Mouse (Mus musculus): ENCODE results near the gene Dmrt1. TPM values are rescaled to one million over a fixed set of nuclear protein-coding genes. Genes with fewer than 3 reads are reported as not detected.

Gene Dmrt1
- polyA plus RNA-seq, 1 experiment from 2014 or later: 0.10 TPM

GRCm38 (mm10) chr19:25574981-25575814 lies 69.8 kb downstream of the Dmrt1 start:
- H3K27me3 ChIP-seq: peaks cover 40% of the 10 kb centered on the region
- WGBS: 7% methylated on average over 17 of the region's 17 CpGs
- H3K9me3 ChIP-seq: no peaks in the 10 kb centered on the region
- no peak overlapping the region for H3K27ac ChIP-seq
- no peak overlapping the region for H3K9ac ChIP-seq
- H3K4me1 ChIP-seq: no peaks in the 10 kb centered on the region
- H3K4me2 ChIP-seq: no peak overlapping the region
- no peak for ATAC-seq (ENCODE audit: insufficient number of reproducible peaks, low FRiP score, low TSS enrichment, low read depth)
- H3K36me3 ChIP-seq: no peaks in the 10 kb centered on the region
- no peak overlapping the region for H3K4me3 ChIP-seq

DNA sequence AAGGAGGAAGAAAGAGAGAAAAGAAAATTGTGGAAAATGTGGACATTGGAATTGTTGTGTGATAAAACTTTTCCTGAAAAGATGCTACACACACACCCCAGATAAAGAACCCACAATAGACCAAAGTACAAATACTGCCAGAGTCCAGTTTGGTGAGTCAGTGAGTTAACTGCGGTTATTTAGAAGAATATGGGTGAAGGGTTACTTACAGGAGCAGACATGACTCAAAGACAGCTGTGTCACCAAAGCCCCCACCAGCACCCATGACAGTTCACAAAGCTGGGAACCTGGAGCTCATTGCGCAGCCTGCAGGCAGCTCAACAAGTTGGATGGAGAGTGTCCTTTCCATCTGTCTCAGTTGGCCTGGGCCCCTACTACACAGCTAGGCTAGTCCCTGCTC lies 72.9 kb downstream of the Dmrt1 start:
- ATAC-seq (ENCODE audit: insufficient number of reproducible peaks, low FRiP score, low TSS enrichment, low read depth): no peak
- Histone ChIP-seq H3K4me1 (no peaks in the 10 kb centered on the region), H3K36me3 (no peaks in the 10 kb centered on the region), H3K9ac (no peak overlapping the region), H3K4me3 (no peak overlapping the region), H3K4me2 (no peak overlapping the region), H3K27ac (no peak overlapping the region), H3K9me3 (no peaks in the 10 kb centered on the region), H3K27me3 (peaks cover 32% of the 10 kb centered on the region)
- 100% methylated on average over 2 of the region's 2 CpGs for WGBS

DNA sequence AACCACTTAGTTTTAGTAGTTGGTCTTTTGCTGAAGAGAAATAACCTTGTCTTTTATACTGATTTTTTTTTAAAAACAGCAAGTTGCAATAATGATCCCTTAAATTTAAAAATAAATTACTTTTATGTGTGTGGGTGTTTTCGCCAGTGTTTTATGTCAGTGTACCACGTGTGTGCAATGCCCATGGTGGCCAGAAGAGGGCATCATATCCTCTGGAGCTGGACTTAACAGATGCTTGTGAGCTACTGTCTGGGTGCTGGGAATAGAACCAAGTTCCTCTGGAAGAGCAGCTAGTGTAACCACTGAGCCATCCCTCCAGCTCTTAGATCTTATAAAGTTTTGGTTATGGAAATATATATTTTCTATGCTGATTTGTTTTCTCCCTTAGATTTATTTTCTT lies 74.0 kb downstream of the Dmrt1 start:
- no peak overlapping the region for H3K4me3 ChIP-seq
- H3K9ac ChIP-seq: no peak overlapping the region
- H3K27me3 ChIP-seq: peaks cover 26% of the 10 kb centered on the region
- no peaks in the 10 kb centered on the region for H3K4me1 ChIP-seq
- no peak for ATAC-seq (ENCODE audit: insufficient number of reproducible peaks, low FRiP score, low TSS enrichment, low read depth)
- no peak overlapping the region for H3K27ac ChIP-seq
- H3K4me2 ChIP-seq: no peak overlapping the region
- H3K36me3 ChIP-seq: no peaks in the 10 kb centered on the region
- H3K9me3 ChIP-seq: no peaks in the 10 kb centered on the region
- WGBS: 92% methylated on average over 2 of the region's 2 CpGs

- H3K9ac ChIP-seq: no peak overlapping the region
- H3K27ac ChIP-seq: no peak overlapping the region
- H3K4me2 ChIP-seq: no peak overlapping the region
- WGBS: 53% methylated on average over 3 of the region's 3 CpGs
- ATAC-seq (ENCODE audit: insufficient number of reproducible peaks, low FRiP score, low TSS enrichment, low read depth): no peak
- H3K36me3 ChIP-seq: no peaks in the 10 kb centered on the region
- H3K4me3 ChIP-seq: no peak overlapping the region
- peaks cover 66% of the 10 kb centered on the region for H3K27me3 ChIP-seq
- H3K4me1 ChIP-seq: no peaks in the 10 kb centered on the region
- H3K9me3 ChIP-seq: no peaks in the 10 kb centered on the region
These were observed 92.4 kb downstream of the Dmrt1 start for GRCm38 (mm10) chr19:25597717-25598232.

- Histone ChIP-seq H3K4me1 (peaks cover 2% of the 10 kb centered on the region; the same call in 1 of the 2 replicates), H3K9ac (no peak overlapping the region), H3K27me3 (peaks cover 66% of the 10 kb centered on the region), H3K9me3 (no peaks in the 10 kb centered on the region), H3K36me3 (no peaks in the 10 kb centered on the region), H3K27ac (no peak overlapping the region), H3K4me3 (no peak overlapping the region), H3K4me2 (no peak overlapping the region)
- no peak for ATAC-seq (ENCODE audit: insufficient number of reproducible peaks, low FRiP score, low TSS enrichment, low read depth)
- WGBS: 11% methylated on average over 4 of the region's 4 CpGs
These were observed 93.2 kb downstream of the Dmrt1 start for GRCm38 (mm10) chr19:25598626-25599025.

DNA sequence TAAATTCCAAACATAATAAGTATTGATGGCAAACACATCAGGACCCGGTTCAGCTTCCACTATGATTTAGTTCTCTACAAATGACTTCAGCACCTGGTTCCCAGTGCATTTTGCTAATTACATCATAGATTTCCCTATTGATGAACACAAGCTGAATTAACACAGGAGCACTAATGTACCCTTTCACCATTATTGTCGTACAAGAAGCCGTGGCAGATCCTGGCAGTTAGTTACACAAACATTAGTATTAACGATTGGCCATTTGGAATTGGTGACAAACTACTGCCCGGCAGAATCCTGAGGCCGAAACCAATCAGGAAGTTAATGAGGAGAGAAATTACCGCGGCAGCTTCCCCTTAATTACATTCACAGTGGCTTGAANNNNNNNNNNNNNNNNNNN lies 96.5 kb downstream of the Dmrt1 start:
- no peak for ATAC-seq (ENCODE audit: insufficient number of reproducible peaks, low FRiP score, low TSS enrichment, low read depth)

GRCm38 (mm10) chr19:25607461-25608205 lies 102.2 kb downstream of the Dmrt1 start:
- Histone ChIP-seq H3K27me3 (peaks cover 93% of the 10 kb centered on the region), H3K27ac (no peak overlapping the region), H3K4me2 (no peak overlapping the region), H3K4me1 (peaks cover 41% of the 10 kb centered on the region), H3K36me3 (no peaks in the 10 kb centered on the region), H3K4me3 (no peak overlapping the region), H3K9me3 (no peaks in the 10 kb centered on the region), H3K9ac (no peak overlapping the region)
- no peak for ATAC-seq (ENCODE audit: insufficient number of reproducible peaks, low FRiP score, low TSS enrichment, low read depth)
- 2% methylated on average over 21 of the region's 21 CpGs for WGBS

More for the DNA sequence above, 96.5 kb downstream of the Dmrt1 start:
- Histone ChIP-seq H3K4me2 (no peak overlapping the region), H3K4me1 (peaks cover 20% of the 10 kb centered on the region), H3K9ac (no peak overlapping the region), H3K36me3 (no peaks in the 10 kb centered on the region), H3K27me3 (peaks cover 85% of the 10 kb centered on the region), H3K4me3 (no peak overlapping the region), H3K9me3 (no peaks in the 10 kb centered on the region), H3K27ac (no peak overlapping the region)
- 4% methylated on average over 8 of the region's 8 CpGs for WGBS

GRCm38 (mm10) chr19:25608206-25608580 lies 102.8 kb downstream of the Dmrt1 start:
- WGBS: 4% methylated on average over 7 of the region's 7 CpGs
- no peak overlapping the region for H3K9ac ChIP-seq
- H3K4me2 ChIP-seq: no peak overlapping the region
- peaks cover 94% of the 10 kb centered on the region for H3K27me3 ChIP-seq
- H3K27ac ChIP-seq: no peak overlapping the region
- H3K4me1 ChIP-seq: peaks cover 39% of the 10 kb centered on the region
- ATAC-seq (ENCODE audit: insufficient number of reproducible peaks, low FRiP score, low TSS enrichment, low read depth): no peak
- no peak overlapping the region for H3K4me3 ChIP-seq
- no peaks in the 10 kb centered on the region for H3K36me3 ChIP-seq
- no peaks in the 10 kb centered on the region for H3K9me3 ChIP-seq

GRCm38 (mm10) chr19:25608961-25609850 lies 103.8 kb downstream of the Dmrt1 start:
- Histone ChIP-seq H3K9ac (no peak overlapping the region), H3K4me1 (peaks cover 38% of the 10 kb centered on the region), H3K4me2 (no peak overlapping the region), H3K36me3 (no peaks in the 10 kb centered on the region), H3K27me3 (peaks cover 96% of the 10 kb centered on the region), H3K27ac (no peak overlapping the region), H3K4me3 (no peak overlapping the region), H3K9me3 (no peaks in the 10 kb centered on the region)
- WGBS: 2% methylated on average over 33 of the region's 33 CpGs
- ATAC-seq (ENCODE audit: insufficient number of reproducible peaks, low FRiP score, low TSS enrichment, low read depth): no peak

DNA sequence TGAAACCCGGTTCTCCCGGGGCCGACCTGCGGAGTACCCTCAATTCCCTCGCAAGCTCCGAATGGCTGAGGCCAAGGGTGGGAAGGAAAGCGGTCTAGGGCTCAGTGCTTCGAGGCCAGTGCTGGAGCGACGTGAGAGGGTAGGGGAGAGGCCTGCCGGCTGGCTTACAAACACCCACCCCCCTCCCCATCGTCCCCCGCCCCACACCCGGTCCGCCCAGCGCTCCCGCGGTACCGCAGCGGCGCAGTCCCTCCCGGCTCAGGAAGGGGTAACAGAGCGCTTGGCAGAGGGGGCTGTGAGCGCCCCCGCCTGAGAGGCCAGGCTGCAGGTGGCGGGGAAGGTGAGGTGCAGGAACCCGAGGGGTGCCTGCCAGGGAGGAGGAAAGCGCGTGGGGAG lies 104.6 kb downstream of the Dmrt1 start, which contains the start of gene Dmrt3:
Gene Dmrt3 (plus strand): TSS at position 287 of the 396 bp plus-strand sequence.
- H3K4me2 ChIP-seq: peak within 1 kb of the TSS; percentile 83
- H3K27ac ChIP-seq: no peak within 1 kb of the TSS
- no peak for ATAC-seq (ENCODE audit: insufficient number of reproducible peaks, low FRiP score, low TSS enrichment, low read depth)
- no peak within 1 kb of the TSS for H3K9ac ChIP-seq
- peak within 1 kb of the TSS; percentile 38 for H3K4me3 ChIP-seq
- H3K36me3 ChIP-seq: no peaks in the 10 kb centered on the region
- under 1% methylated on average over 26 of the region's 29 CpGs for WGBS
- H3K27me3 ChIP-seq: peaks cover 97% of the 10 kb centered on the region
- H3K4me1 ChIP-seq: peaks cover 34% of the 10 kb centered on the region
- no peaks in the 10 kb centered on the region for H3K9me3 ChIP-seq

DNA sequence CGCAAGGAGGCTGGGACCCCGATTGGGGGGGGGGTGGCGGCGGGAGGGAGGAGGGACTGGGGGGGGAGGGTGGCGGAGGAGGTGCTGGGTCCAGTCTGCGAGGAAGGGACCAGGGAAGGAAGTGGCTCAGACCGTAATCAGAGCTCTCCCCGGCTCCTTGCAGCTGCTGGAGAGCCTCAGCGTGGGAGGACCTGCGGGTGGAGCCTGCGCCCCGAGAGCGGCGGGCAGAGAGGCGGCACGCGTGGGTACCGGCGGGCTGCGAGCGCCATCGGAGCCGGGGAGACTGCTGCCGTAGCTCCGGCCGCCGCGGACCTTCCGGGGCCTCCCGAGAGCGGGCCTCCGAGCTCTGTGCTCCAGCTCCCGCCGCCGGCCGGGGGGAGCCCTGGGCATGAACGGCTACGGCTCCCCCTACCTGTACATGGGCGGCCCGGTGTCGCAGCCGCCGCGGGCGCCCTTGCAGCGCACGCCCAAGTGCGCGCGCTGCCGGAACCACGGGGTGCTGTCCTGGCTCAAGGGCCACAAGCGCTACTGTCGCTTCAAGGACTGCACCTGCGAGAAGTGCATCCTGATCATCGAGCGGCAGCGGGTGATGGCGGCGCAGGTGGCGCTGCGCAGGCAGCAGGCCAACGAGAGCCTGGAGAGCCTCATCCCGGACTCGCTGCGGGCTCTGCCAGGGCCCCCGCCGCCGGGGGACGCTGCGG lies 105.1 kb downstream of the Dmrt1 start:
- no peak for ATAC-seq (ENCODE audit: insufficient number of reproducible peaks, low FRiP score, low TSS enrichment, low read depth)
- Histone ChIP-seq H3K27ac (no peak overlapping the region), H3K4me2 (peak overlapping the region; percentile 83), H3K4me3 (peak overlapping the region; percentile 38), H3K9ac (no peak overlapping the region), H3K4me1 (peaks cover 30% of the 10 kb centered on the region), H3K9me3 (no peaks in the 10 kb centered on the region), H3K36me3 (no peaks in the 10 kb centered on the region), H3K27me3 (peaks cover 97% of the 10 kb centered on the region)
- WGBS: under 1% methylated on average over 65 of the region's 71 CpGs

All from limb, embryonic 15.5 days (tissue).